Mouse (Mus musculus) spleen, postnatal 14 days (tissue): Measurements from ENCODE around the gene Slc9a3r1.

Source experiments
- DNase-seq, 2 experiments: peaks; one replicate each; pipeline ENCODE4 v3.0.0; 2021 to 2022; ENCODE audit warnings: low spot score in 2 of 2

Slc9a3r1 gene

GRCm38 (mm10) chr11:115162832-115163480 lies at the start of gene Slc9a3r1:
Slc9a3r1 (plus strand) TSS chr11:115163341.
- peak; percentile 97 for DNase-seq

GRCm38 (mm10) chr11:115119409-115119808 lies 43.7 kb upstream of the Slc9a3r1 start:
- no peak for DNase-seq

GRCm38 (mm10) chr11:115128483-115128882 lies 34.7 kb upstream of the Slc9a3r1 start:
- no peak for DNase-seq

DNA sequence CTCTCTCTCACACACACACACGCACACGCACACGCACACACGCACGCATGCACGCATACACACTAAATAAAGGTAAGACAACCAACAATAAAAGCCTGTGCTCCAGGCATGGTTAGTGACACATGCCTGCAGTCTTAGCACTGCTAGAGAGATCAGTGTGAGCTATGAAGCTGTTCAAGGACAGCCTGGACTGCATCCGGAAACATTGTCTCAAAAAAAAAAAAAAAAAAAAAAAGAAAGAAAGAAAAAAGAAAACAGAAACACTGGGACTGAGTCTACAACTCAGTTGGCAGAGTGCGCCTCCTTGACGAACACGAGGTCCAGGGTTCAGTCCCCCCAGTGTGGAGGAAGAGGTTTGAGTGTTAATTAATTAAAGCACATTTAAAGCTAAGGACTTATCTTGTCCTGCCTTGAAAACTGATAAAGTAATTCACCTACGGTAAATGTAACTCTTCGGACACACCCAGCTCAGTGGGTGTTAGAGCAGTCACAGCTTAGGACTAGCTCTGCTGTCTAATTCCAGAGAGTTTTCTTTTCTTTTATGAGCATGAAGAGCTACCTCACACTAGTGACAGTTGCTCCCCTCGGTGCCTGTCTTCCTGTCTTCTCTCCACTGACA lies 33.5 kb upstream of the Slc9a3r1 start:
- no peak for DNase-seq

GRCm38 (mm10) chr11:115131768-115132381 lies 31.3 kb upstream of the Slc9a3r1 start:
- DNase-seq = no peak

GRCm38 (mm10) chr11:115133800-115134199 lies 29.3 kb upstream of the Slc9a3r1 start, which contains the start of gene Cd300lf:
Cd300lf (minus strand) TSS chr11:115133992.
- DNase-seq = peak in 1 of 2 experiments; percentile 15

DNA sequence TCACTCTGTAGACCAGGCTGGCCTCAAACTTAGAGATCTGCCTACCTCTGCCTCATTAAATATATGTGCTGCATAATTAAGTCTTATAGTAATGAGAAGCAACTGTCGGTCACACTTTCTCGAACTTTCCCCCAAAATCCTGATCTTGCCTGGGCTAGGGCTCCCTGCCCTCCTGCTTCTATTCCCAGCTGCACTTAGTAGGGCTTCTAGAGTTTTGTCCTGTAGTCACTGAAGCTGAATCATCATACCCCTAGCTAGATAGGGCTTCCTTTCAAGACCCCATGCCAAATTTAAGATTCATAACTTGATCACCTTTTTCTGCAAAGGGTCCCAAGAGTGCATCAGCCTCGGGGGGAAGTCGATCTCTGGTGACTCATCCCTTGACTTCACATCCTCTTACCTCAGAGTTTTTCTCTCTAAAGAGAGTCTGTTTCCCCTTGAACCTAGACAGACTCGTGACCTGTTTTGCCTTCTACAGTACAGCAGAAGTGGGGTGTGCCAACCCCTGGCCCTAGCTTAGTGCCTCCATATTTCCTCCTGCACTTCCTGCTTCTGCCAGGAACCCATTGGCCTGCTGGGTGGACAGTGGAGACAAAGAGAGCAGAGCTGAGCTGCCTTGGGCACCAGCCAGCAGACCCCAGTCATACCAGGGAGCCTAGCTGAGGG lies 24.4 kb upstream of the Slc9a3r1 start:
- no peak for DNase-seq

GRCm38 (mm10) chr11:115141970-115142369 lies 21.2 kb upstream of the Slc9a3r1 start:
- DNase-seq = no peak

- DNase-seq = no peak
Observed at GRCm38 (mm10) chr11:115147813-115148212, 15.3 kb upstream of the Slc9a3r1 start.

- no peak for DNase-seq
Observed at GRCm38 (mm10) chr11:115150741-115151254, 12.3 kb upstream of the Slc9a3r1 start.

DNA sequence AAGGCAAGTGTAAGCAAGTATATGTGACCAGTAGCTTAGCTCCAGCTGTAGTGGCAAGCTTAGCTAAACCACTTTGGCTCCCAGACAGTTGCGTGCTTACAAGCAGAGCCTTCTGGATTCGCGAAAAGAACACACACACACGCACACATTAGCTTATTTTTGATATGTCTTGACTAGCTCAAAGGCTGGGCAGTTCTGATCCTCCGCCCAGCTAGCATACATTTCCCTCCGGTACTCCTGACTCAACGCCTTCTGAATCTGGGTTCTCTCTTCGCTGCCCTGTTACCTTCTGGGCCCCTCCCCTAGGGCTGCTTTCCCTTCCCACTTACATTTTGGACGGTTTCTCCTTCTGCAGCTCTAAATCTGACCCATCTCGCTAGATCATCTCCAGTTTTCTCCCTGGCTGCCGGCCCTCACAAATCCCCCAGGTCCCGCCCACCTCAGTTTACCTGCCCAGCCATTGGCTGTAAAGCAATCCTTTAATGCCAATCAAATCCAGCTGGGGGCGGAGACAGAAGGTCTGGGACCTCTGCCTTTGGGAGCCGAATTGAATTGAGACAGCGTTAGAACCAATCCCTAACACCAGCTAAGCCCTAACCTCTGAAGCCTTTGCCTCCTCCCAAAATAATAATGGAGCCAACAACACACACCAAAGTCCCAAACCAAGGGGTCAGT lies 11.2 kb upstream of the Slc9a3r1 start:
- no peak for DNase-seq

GRCm38 (mm10) chr11:115153088-115153487 lies 10.1 kb upstream of the Slc9a3r1 start:
- DNase-seq = no peak

- DNase-seq = peak; percentile 71 to 76
Observed at GRCm38 (mm10) chr11:115153699-115154292, 9.3 kb upstream of the Slc9a3r1 start.

DNA sequence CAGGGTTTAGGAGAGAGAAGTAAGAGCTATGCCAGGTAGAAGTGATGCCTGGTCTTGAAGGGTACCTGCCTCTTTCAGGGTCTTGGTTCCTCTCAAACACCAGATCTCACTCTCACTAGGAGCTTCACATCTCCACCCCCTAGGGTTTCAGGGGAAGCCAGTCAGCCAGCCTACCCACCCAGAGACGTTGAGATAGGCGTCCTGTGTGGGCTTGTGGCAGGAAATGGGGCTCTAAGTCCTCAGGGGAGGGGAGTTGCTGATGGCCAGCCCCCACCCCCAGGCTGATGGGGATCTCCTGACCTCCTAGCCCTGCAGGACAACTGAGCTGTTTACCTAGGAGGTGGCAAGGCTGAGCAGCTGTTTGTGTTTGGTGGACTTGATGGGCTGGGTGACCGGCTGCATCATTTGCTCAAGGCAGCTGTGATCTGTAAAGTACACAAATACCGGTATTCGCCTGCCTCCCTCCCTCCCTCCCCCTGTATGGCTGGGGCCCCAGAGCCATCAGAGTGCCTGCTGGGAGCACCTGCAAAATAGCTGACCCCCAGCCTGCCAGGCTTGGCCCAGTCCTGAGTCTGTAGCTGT lies 8.0 kb upstream of the Slc9a3r1 start:
- no peak for DNase-seq

GRCm38 (mm10) chr11:115157933-115158719 lies 5.0 kb upstream of the Slc9a3r1 start:
- peak; percentile 36 to 49 for DNase-seq

DNA sequence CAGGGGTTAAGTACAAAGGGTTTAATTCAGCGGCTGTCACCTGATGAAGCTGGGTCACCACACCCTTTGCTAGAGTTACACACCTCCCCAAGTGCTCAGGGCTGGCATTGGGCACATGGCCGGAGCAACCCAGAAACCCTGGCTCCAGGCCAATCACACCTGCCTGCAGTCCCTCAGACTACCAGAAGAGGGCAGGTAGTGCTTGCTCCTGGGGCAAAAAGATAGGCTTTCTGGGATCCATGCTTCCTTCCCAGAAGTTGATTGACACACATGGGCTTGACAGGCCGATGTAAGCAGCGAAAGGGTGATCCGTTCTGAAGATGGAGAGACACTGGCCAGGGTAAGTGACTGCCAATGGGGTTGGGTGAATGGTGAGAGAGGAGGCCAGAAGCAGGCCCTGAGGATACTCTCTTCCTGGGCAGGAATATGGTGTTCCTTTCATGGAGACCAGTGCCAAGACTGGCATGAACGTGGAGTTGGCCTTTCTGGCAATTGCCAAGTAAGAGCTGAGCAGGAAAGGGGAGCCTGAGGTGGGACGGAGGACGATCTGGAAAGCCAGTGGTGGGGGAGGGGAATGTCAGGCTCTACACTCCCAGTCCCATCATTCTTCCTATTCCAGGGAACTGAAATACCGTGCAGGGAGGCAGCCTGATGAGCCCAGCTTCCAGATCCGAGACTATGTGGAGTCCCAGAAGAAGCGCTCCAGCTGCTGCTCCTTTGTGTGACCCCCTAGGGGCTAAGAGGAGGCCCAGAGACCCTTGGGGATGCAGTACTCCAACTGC lies 2.9 kb upstream of the Slc9a3r1 start:
- DNase-seq = peak; percentile 64 to 74

GRCm38 (mm10) chr11:115160883-115161577 lies 2.1 kb upstream of the Slc9a3r1 start:
- DNase-seq = peak; percentile 60 to 83

GRCm38 (mm10) chr11:115161578-115162204 lies 1.4 kb upstream of the Slc9a3r1 start:
- no peak for DNase-seq
